Mouse (Mus musculus) left cerebral cortex, postnatal 14 days (tissue): ENCODE measurements around the gene Esyt2. TPM values are rescaled to one million over a fixed set of nuclear protein-coding genes. Genes with fewer than 3 reads are reported as not detected.

ENCODE experiments used
- DNase-seq, 2 experiments: peaks; one replicate each; pipeline ENCODE4 v3.0.0; 2021 to 2022; ENCODE audit warnings: low spot score in 2 of 2, mixed read lengths in 1 of 2
- intact Hi-C: fragments of 180-260 bp; cut with DNase I; formaldehyde crosslinking; loops from one replicate; pipeline ENCODE4 v1.15.1; 2025
- microRNA-seq, 2 experiments: library from miRNA; unstranded; fragments of <30 nt; microRNA quantifications; one replicate each; pipeline ENCODE4 v1.2.0; 2022
- total RNA-seq, 2 experiments: library from RNA; stranded (reverse); gene quantifications; 2 replicates each; pipeline ENCODE4 v1.2.3; 2021

Gene Esyt2
- total RNA-seq, 2 experiments from 2014 or later = 54.6 to 57.9 TPM

DNA sequence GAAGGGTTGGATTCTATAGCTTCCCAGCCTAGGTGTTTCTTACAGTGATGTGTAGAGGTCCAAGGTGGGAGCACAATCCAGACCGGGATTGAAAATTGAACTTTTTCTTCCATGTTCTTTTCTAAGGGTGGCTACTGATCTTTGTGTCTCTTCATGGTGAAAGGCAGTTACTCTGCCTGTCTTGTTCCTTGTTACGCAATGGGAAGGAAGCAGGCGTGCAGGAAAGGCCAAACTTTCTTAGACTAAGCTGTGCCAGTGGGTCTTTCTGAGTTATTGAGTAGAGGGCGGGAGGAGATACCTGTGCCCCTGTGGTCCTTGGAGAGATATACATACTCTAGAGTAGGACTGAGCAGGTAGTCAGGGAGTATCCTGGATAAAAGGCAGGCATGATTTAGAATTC, 133.9 kb downstream of the Esyt2 start:
- intact Hi-C loops = no loop called here
- DNase-seq = no peak

DNA sequence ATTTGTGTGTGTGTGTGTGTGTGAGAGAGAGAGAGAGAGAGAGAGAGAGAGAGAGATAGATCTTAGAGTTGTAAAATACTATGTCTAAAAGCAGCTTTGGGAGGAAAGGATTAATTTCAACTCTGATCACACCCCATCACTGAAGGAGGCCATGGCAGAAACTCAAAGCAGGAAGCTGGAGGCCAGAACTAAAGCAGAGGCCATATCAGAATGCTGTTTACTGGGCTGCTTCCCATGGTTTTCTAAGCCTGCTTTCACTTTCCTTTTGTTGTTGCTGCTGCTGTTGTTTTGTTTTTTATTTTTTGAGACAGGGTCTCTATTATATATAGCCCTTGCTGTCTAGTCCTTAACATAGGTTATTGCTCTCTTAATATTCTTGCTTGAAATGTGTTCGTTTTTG, 135.5 kb downstream of the Esyt2 start:
- DNase-seq = no peak
- intact Hi-C loops = no loop called here

DNA sequence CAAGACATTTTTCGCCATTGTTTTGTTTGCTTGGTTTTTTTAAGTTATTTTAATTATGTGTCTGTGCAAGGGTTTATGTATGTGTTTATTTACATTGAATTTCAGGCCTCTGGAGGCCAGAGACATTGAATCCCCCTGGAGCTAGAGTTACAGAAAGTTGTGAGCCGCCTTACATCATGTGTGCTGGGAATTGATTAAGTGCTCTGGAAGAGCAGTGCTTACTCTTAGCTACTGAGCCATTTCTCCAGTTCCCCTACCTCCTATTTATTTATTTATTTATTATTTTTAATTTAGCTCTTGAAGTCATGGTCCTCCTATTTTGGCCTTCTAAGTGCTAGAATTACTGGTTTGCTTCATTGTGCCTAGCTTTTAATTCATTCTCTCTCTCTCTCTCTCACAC, 140.7 kb downstream of the Esyt2 start:
- no peak for DNase-seq
- intact Hi-C loops = no loop called here

DNA sequence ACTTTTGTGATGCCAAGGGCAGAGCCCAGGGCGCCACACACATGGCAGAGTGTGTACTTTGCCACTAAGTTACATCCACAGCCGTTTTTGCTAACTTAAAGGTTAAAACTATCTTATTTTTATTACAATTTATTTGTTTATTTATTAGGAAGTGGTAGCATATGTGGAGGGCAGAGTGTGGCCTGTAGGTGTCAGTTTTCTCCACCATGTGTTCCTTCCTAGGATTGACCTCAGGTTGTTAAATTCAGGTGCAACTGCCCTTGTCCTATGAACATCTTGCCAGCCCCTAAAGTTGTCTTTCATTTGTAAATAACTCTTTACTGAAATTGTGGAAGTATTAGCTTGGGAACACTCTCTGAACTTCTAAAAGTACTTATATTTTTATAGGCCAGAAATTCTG, 144.4 kb downstream of the Esyt2 start:
- intact Hi-C loops = no loop called here
- DNase-seq = no peak

DNA sequence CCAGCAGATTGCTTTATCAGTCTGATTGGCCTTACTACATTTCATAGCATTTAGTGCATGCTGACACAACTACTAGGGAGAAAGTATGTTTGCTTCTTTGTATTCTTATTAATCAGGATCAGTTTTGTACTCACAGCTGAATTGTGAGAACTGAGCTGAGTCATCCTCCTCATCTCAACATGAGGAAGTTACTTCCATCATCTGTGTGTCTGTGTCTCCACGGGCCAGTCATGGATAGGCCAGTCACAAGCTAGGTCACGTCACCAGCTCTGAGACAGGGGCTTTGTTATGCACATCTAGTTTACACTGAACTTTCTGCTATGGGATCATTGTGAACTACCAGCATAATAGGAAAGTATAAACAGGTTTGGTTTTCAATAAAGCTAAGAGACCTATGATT, 152.7 kb downstream of the Esyt2 start:
- intact Hi-C loops = no loop called here
- no peak for DNase-seq

DNA sequence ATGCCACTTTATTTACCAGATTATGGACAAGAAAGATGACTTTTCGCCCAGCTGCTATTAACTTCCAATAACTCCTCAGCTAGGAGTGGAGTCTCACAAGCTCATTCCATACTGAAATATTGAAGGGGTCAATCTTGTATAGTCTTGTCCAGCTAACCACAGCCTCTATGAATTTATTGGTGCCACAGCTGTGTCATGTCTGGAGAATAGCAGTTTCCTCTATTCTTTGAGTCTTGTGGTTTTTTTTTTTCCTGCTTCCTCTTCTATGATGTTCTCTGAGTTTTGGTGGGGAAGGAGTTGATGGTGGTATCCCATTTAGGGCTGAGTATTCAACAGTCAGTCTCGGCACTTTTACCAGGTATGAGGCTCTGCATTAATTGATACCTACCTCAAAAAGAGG, 154.2 kb downstream of the Esyt2 start:
- intact Hi-C loops = no loop called here

DNA sequence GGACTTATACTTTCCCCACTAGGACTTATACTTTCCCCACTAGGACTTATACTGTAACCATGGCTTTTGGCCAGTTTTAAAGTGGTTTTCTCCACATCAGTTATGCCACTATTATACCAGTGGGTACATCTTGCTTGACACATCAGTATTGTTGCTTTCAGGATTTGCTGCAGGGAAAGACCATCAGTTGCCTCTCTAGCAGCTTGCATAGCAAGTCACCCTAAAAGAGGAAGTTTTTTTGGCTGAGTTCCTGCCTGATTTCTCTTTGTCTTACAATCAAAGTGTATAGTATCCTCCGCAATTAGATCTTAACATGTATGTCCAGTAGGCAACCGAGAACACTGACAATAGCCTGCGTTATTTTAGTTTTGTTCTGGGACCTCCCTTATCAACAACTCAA, 155.1 kb downstream of the Esyt2 start:
- intact Hi-C loops = no loop called here
- no peak for DNase-seq

More for the DNA sequence above, 154.2 kb downstream of the Esyt2 start:
- DNase-seq = no peak

DNA sequence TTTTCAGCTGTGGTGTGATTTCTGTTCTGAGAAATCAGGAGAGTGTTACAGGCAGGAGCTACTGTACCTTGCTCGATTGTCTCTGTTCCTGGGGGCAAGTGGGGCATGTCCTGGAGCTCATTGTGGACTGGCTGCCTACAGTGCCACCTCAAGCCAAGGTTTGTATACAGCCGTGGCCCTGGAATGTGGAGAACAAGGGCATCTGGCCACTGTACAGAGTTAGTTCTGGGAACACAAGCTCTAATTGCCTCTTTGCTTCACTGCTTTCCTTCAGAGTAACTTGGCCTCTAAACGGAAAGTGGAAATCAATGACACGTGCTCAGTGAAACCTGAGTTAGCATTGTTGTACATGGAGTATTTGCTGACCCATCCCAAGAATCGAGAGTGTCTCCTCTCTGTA, 157.6 kb downstream of the Esyt2 start:
- DNase-seq = no peak
- intact Hi-C loops = no loop called here

Small RNAs within 50 kb of the gene (microRNA-seq; reads per million reads assigned to microRNA genes)
- 0 reads per million in 2 experiments for gene Gm23190

Other genes with a start within 250 kb of the Esyt2 start
- 10 to 100 TPM; 36.7 to 38.9 TPM for gene Zfp386, start 233.5 kb upstream of the Esyt2 start, total RNA-seq
- gene Vipr2, start 203.5 kb upstream of the Esyt2 start, total RNA-seq = 1 to 10 TPM; 1.3 to 1.4 TPM
- 10 to 100 TPM; 12.6 to 17.0 TPM for gene Wdr60, start 18.2 kb upstream of the Esyt2 start, total RNA-seq
- not detected for gene Gm11027, start 5.8 kb upstream of the Esyt2 start, total RNA-seq
- gene Ncapg2, start 124.2 kb downstream of the Esyt2 start, total RNA-seq = 1 to 10 TPM; 4.7 to 6.4 TPM
- 100 to 1,000 TPM; 383 to 385 TPM for gene Ptprn2, start 204.5 kb downstream of the Esyt2 start, total RNA-seq